Mouse (Mus musculus) testis, adult 2 months (tissue): ENCODE measurements at regions not wholly inside any gene's neighbourhood (a gene's known extent, or its start where the extent isn't known, plus 50 kb on each side); places are given as distances from the start of the nearest gene placed in this dataset.

Experiments
- H3K27ac ChIP-seq: fragments of 200-500 bp; 2 replicates; pipeline ENCODE4 v1.5.1; 2012; ENCODE audit warnings: low read depth, low read length; ENCODE audit not compliant: control insufficient read depth, insufficient read depth
- H3K27me3 ChIP-seq: fragments of 200-500 bp; 2 replicates; pipeline ENCODE4 v1.6.1; 2012; ENCODE audit warnings: mild to moderate bottlenecking, low read length, moderate library complexity; ENCODE audit not compliant: control insufficient read depth, insufficient read depth
- H3K36me3 ChIP-seq: fragments of 200-500 bp; 2 replicates; pipeline ENCODE4 v1.6.1; 2012; ENCODE audit warnings: mild to moderate bottlenecking, low read length; ENCODE audit not compliant: control insufficient read depth, insufficient read depth
- H3K4me1 ChIP-seq: fragments of 200-500 bp; 2 replicates; pipeline ENCODE4 v1.6.1; 2012; ENCODE audit warnings: low read length; ENCODE audit not compliant: control insufficient read depth, insufficient read depth
- H3K4me3 ChIP-seq: fragments of 200-500 bp; 2 replicates; pipeline ENCODE4 v1.5.1; 2012; ENCODE audit warnings: low read depth, mild to moderate bottlenecking, low read length, moderate library complexity, mixed read lengths; ENCODE audit not compliant: control insufficient read depth
- CTCF ChIP-seq: fragments of 200-500 bp; IDR thresholded peaks from 2 replicates; pipeline ENCODE4 v1.5.1; 2012; ENCODE audit warnings: low read depth, mild to moderate bottlenecking, inconsistent platforms, low read length, moderate library complexity; ENCODE audit not compliant: control insufficient read depth, insufficient read depth, insufficient replicate concordance
- POLR2A ChIP-seq: fragments of 200-500 bp; IDR thresholded peaks from 2 replicates; pipeline ENCODE4 v1.6.1; 2012; ENCODE audit warnings: low read depth, mild to moderate bottlenecking, inconsistent platforms, low read length, moderate library complexity; ENCODE audit not compliant: control insufficient read depth

- Histone ChIP-seq H3K4me1 (no peaks in the 10 kb centered on the region), H3K4me3 (no peak overlapping the region), H3K36me3 (no peaks in the 10 kb centered on the region), H3K27ac (no peak overlapping the region), H3K27me3 (no peaks in the 10 kb centered on the region)
- TF ChIP-seq POLR2A (no peak), CTCF (no peak)
These were observed 57.1 kb upstream of the Slco4a1 start for GRCm38 (mm10) chr2:180398851-180399447.

GRCm38 (mm10) chr2:180398481-180398754, 57.6 kb upstream of the Slco4a1 start:
- H3K4me3 ChIP-seq, result no peak overlapping the region
- TF ChIP-seq CTCF (no peak), POLR2A (no peak)
- H3K27me3 ChIP-seq, result no peaks in the 10 kb centered on the region
- no peak overlapping the region for H3K27ac ChIP-seq
- no peaks in the 10 kb centered on the region for H3K36me3 ChIP-seq
- no peaks in the 10 kb centered on the region for H3K4me1 ChIP-seq

DNA sequence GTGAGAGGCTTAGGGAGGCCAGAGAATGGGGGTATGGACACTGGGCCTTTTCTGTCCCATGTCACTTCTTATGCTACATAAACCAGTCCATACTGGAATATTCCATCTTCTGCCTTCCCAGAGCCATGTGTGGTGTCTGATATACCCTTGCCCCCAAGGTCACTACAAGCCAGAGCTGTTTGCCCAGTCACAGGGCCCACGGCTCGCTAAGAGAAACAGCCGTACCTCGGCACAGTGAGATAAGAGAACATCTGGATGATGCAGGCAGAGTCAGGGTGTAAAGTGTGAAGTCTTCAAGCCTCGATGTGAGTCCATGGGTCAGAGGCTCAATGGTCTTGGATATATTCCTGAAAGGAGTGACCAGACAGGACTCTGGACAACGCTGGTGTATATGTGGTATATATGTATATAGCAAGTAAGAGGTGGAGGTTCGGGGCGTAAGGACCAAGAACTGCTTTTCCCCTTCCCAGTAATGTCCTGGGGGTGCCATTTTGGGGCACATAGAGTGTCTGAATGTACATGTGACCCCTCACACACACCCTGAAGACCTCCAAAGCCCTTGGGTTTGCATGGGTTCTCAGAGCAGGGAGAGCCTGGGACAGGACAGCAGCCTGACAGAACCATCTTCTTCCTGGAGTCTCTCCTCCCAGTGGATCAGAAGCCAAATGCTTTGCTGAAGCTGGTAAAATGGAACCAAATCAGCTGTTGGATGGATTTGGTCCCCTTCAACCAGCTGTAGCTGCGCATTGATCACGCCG, 58.1 kb upstream of the Slco4a1 start:
- no peaks in the 10 kb centered on the region for H3K27me3 ChIP-seq
- H3K4me3 ChIP-seq, result no peak overlapping the region
- no peak for TF ChIP-seq POLR2A
- TF ChIP-seq CTCF, result no peak
- H3K36me3 ChIP-seq, result no peaks in the 10 kb centered on the region
- H3K27ac ChIP-seq, result no peak overlapping the region
- no peaks in the 10 kb centered on the region; the same call in 1 of the 2 replicates for H3K4me1 ChIP-seq

GRCm38 (mm10) chr2:180396664-180397377, 59.2 kb upstream of the Slco4a1 start:
- H3K27ac ChIP-seq, result no peak overlapping the region
- no peak overlapping the region for H3K4me3 ChIP-seq
- TF ChIP-seq POLR2A, result no peak
- TF ChIP-seq CTCF, result no peak
- no peaks in the 10 kb centered on the region for H3K36me3 ChIP-seq
- H3K4me1 ChIP-seq, result no peaks in the 10 kb centered on the region; the same call in 1 of the 2 replicates
- no peaks in the 10 kb centered on the region for H3K27me3 ChIP-seq

GRCm38 (mm10) chr2:180396211-180396610, 59.8 kb upstream of the Slco4a1 start:
- H3K4me3 ChIP-seq, result no peak overlapping the region
- no peaks in the 10 kb centered on the region for H3K27me3 ChIP-seq
- TF ChIP-seq POLR2A (no peak), CTCF (no peak)
- no peaks in the 10 kb centered on the region for H3K36me3 ChIP-seq
- no peaks in the 10 kb centered on the region; the same call in 1 of the 2 replicates for H3K4me1 ChIP-seq
- H3K27ac ChIP-seq, result no peak overlapping the region

GRCm38 (mm10) chr2:180395279-180396034, 60.6 kb upstream of the Slco4a1 start:
- no peak overlapping the region for H3K27ac ChIP-seq
- H3K4me3 ChIP-seq, result no peak overlapping the region
- H3K27me3 ChIP-seq, result no peaks in the 10 kb centered on the region
- TF ChIP-seq CTCF (no peak), POLR2A (no peak)
- no peaks in the 10 kb centered on the region for H3K36me3 ChIP-seq
- no peaks in the 10 kb centered on the region; the same call in 1 of the 2 replicates for H3K4me1 ChIP-seq
